Mouse (Mus musculus) adrenal gland, postnatal 10 days (tissue): ENCODE measurements around the gene Lsm7. TPM values are rescaled to one million over a fixed set of nuclear protein-coding genes. Genes with fewer than 3 reads are reported as not detected.
A peak's percentile ranks its signal among the peaks of the same experiment; 100 is the strongest.

Experiments used
- DNase-seq: peaks from one replicate; pipeline ENCODE4 v3.0.0; 2021; ENCODE audit warnings: mixed read lengths
- long read RNA-seq, 2 experiments: library from polyadenylated mRNA; stranded (forward); transcript quantifications; one replicate each; pipeline ENCODE4 v2.0.0; 2021
- total RNA-seq, 2 experiments: library from RNA; stranded (reverse); gene quantifications; 2 replicates each; pipeline ENCODE4 v1.2.3; 2021

Gene Lsm7
- 10 to 100 TPM; 35.3 to 37.8 TPM for total RNA-seq
- long read RNA-seq, experiment 1, transcript Lsm7-201 (4 exons, 468 nt) = major isoform, 49 of 79 reads
- long read RNA-seq, experiment 1, partial matches to known transcripts = 0 of 79 reads
- long read RNA-seq, experiment 1, other reads (novel, unspliced or antisense) = 26 of 79 reads
- long read RNA-seq, experiment 2, transcript Lsm7-201 (4 exons, 468 nt) = major isoform, 31 of 59 reads
- long read RNA-seq, experiment 2, partial matches to known transcripts = 0 of 59 reads
- long read RNA-seq, experiment 2, other reads (novel, unspliced or antisense) = 22 of 59 reads

- DNase-seq = peak; percentile 99
These were observed at the start of gene Lsm7, which contains the start of gene Sppl2b for GRCm38 (mm10) chr10:80854913-80855748. Gene Lsm7, minus strand, starts transcription at chr10:80855209. Gene Sppl2b, plus strand, starts transcription at chr10:80855275.

DNA sequence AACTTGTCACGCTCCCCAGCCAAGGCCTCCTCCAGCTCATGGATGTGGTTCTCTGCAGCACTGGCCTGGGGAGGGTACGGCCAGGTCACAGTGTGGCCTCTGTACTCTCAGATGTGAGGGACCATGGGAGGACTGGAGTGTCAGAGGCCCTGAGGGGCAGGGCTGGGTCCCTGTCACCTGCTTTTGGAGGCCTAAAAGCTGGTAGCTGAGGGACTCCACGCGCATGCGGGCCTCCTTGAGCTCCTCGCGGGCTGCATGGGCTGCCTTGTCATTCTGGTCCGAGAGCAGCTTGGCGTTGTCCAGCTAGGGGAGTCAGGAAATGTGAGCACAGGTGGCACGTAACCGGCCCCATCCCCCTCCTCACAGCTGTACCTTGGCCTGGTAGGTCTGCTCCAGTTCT is 49.7 kb upstream of the Lsm7 start:
- no peak for DNase-seq

GRCm38 (mm10) chr10:80904004-80904693 is 49.1 kb upstream of the Lsm7 start:
- DNase-seq = peak; percentile 48

DNA sequence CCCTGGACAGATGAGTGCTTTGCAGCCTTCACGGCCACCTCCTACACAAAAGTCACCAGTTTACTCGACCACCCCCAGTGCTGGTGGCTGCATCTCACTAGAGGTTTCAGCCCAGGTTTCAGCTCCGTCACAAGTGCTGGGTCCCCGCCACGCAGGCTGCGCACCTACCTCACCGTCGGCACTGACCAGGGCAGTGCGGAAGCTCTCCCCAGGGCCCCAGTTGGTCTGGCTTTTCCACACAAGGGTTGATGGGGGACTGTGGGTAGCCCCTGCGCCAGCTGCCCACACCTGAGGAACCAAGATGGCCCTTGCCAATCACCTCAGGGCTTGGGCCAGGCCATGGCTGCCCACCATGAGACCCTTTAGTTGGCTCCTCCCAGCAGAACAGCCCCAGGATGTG is 48.3 kb upstream of the Lsm7 start:
- no peak for DNase-seq

DNA sequence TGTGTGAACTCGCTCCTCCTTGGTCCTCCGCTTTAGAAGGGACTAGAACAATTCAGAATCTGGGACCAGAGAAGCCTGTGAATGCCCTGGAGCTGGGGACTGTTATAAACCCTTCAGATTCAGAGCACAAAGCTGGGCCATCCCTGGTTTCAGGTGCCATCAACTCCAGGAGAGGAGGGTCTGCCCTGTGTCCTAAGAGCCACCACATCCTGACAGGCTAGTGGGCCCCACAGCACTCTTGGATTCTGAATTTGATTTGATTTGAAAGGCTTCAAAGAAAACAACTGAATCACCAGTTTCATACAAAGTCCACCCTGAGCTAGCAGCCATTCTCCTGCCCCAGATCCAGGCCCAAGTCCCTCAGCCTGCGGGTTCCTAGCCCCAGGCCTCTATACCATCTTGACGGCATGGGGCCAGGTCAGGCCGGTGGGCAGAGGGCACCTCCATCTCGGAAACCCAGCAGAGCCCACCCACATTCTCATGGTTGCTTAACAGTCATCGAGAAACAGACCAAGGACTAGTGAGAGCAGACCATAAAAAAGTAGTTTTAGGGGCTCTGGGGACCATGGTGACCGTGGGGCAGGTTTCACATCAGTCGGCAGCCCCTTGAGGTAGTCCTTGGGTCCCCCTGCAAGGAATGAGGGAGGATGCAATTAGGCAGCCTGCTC is 47.4 kb upstream of the Lsm7 start:
- DNase-seq = no peak

DNA sequence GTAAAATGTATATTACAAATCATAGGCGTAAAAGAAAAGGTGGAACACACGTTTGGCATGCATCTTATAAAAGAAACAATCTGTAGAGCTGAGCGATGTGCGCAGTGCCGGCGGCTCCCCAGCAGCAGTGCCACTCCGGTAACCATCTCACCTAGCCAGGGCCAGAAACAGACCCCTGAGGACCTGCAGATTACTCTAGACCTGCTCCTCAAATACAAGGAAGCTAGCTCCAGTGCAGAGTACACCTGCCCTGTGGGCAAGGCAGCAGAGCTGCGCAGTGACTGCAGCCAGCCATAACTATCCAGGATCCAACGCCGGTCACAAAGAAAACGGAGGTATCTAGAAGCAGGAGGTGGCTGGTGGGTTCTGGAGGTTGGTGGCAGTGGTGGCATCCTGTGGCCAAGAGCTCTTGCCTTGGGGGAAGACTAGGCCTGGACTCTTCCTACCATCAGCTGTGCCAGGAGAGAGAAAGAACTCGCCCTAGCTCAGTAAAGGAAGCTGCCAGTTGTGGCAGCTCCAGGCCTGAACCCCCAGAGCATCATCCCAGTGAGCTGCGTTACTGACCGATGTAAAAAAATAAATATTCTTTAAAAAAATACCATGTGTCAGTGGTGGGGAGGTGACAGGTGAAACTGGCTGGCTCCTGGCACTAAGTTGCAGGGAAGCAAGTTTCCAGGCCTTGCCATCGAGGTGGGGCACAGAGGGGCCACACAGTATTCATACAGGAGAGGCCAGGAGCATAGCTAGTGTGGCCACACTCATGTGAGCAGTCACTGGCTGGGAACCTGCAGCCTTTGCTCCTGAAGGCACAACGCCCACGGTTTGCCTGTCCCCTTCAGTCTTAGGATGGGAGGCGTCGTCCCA is 46.6 kb upstream of the Lsm7 start:
- no peak for DNase-seq

DNA sequence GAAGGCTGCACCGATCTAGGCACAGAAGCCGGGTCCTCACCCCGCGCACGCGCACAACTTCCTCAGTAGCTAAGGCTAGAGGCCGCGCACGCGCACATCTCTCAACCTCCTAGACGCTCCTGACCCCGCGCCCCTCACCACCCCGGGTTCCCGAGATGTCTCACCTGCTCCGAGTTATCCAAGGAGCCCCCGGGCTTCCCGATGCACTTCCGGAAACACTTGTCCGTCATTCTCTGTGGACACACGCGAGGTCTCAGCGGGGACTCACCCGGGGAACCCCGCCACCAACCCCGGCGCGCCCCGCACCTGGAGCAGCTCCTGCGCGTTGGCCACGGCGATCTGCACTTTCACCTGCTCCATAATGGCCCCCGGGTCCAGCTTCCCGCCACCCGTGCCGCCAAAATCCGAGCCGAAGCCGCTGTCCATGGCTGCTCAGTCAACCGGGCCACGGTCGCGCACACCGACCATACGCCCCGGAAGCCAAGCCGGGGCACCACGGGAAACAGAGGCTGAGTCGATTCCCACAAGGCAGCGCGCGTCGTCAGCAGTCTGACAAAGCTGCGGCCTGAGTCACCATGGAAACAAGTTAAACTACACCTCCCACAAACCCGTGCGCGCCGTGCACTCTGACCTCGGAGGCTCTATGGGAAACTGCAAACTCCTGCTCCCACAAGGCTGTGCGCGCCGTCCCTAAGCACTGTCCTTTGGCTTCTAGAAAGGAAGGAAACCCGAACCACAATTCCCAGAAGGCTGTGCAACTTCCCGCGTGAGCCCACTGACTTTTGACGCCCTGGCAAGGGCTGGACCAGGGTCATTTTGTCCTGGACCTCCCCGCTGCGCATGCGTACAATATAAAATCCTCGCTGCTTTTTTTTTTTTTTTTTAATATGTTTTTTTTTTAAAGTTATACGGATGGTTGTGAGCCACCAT is 45.6 kb upstream of the Lsm7 start, which contains the start of gene Timm13:
Timm13 (minus strand) TSS at position 652 of the 930 bp plus-strand sequence.
- peak; percentile 97 for DNase-seq

GRCm38 (mm10) chr10:80899591-80900317 is 44.7 kb upstream of the Lsm7 start:
- no peak for DNase-seq

DNA sequence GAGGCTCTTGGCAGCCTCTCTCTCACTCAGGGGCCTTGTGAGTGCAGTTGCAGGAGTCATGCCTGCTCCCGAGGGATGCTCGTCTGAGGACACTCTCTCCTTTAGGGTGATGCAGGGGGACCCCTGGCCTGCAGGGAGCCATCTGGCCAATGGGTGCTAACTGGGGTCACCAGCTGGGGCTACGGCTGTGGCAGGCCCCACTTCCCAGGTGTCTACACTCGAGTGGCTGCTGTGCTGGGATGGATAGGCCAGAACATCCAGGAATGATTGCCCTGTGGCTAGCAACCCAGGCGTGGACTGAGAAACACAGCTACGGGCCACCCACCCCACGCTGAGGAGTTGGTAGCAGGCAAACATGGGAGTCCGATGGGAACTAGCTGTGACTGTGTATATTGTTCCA is 44.1 kb upstream of the Lsm7 start:
- DNase-seq = no peak

DNA sequence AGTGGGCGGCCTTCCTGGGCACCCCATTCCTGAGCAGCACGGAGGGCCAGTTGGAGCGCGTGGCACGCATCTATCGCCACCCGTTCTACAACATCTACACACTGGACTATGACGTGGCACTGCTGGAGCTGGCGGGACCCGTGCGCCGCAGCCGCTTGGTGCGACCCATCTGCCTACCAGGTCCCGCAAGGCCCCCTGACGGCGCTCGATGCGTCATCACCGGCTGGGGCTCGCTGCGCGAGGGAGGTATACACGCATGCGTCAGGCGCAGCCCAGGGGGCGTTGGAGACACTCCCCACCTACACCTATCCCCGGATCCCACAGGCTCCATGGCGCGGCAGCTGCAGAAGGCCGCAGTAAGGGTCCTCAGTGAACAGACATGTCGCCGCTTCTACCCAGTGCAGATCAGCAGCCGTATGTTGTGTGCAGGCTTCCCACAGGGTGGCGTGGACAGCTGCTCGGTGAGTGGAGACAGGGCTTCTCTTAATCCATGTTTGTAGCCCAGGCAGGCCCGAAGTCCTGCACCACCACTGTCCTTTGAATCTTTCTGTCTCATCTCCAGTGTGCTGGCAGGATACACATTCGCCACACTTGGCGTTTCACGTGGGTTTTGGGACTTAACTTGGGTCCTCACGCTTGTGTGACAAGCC is 43.0 kb upstream of the Lsm7 start:
- DNase-seq = peak; percentile 52

GRCm38 (mm10) chr10:80896581-80897485 is 41.8 kb upstream of the Lsm7 start:
- no peak for DNase-seq

GRCm38 (mm10) chr10:80895697-80896096 is 40.7 kb upstream of the Lsm7 start:
- no peak for DNase-seq

DNA sequence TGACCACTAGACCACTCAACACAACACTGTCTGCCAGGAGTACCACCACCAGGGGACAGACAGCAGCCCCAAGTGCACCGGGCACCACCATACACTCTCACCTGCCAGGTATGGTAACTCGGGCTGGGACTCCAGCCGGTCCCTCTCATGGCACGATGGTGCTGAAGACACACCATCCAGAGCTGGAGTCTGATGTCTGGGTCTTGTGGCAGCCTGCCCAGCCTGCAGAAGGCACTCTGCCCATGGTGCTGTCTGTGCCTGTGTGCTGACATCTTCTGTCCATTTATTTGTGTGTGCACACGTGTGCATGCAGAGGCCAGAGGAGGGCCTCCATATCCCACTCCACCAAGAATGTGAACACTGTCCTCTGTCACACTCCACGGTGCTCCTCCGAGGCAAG is 40.1 kb upstream of the Lsm7 start:
- DNase-seq = no peak

- peak; percentile 90 for DNase-seq
These were observed 32.2 kb upstream of the Lsm7 start for GRCm38 (mm10) chr10:80887181-80887580.

- DNase-seq = peak; percentile 87
These were observed 26.3 kb upstream of the Lsm7 start for GRCm38 (mm10) chr10:80881301-80881700.

DNA sequence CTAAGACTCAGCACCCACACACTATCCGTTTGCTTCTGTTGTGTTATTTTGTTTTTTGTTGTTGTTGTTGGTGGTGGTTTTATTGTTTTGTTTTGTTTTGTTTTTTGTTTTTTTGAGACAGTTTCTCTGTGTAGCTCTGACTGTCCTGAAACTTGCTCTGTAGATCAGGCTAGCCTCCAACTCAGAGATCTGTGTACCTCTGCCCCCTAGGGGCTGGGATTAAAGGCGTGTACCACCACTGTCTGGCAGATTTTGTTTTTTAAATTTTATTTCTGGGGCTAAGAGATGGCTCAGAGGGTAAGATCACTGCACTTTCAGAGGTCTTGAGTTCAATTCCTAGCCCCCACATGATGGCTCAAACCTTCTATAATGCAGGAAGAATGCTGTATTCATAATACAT is 25.9 kb upstream of the Lsm7 start:
- no peak for DNase-seq

- peak; percentile 86 for DNase-seq
These were observed 25.2 kb upstream of the Lsm7 start for GRCm38 (mm10) chr10:80880131-80880641.
